Mouse (Mus musculus): ENCODE measurements around the gene Gm5737. TPM values are rescaled to one million over a fixed set of nuclear protein-coding genes. Genes with fewer than 3 reads are reported as not detected.

The Gm5737 gene
- polyA plus RNA-seq (2015; fragmentation: Nextera tagmentation; extraction: Ambion mirVana), result not detected in 2 replicates

DNA sequence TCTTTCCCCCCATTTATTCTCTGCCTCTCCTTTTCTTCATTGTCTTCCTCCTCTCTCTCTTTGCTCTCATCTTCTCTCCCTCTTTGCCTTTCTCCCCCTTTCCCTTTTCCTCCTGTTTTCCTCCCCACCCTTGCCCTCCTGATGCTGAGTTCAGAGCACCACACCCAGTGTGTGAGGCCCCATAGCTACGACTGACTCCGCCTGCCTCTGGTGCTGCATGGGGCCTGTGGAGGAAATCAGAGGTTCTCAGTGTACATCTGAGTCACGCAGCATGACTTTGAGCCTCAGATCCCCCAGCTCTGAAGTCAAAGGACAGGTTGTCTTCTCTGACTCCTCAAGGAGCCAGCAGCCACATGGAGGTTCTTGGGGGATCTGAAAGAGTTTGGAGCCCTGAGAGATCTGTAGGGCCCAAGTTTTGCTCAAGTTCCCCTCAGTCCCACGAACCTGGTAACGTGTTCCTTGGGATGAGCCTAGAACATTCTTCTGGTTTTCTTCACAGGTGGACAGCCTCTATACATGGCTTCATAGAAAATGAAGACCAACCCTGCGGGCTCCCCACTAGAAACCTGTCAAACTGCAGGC, at the start of gene Gm5737:
Gene Gm5737 (plus strand): TSS at position 532 of the 582 bp plus-strand sequence.
- Histone ChIP-seq H3K9me3 (ENCODE audit: low read length) (no peaks in the 10 kb centered on the region), H3K27ac (ENCODE audit: low read depth) (no peak within 1 kb of the TSS), H3K4me2 (ENCODE audit: low read depth, low read length) (no peak within 1 kb of the TSS), H3K4me1 (ENCODE audit: insufficient read depth) (0 out of 2 replicates have a peak, but pooled peaks cover 3% of the 10 kb centered on the region), H3K4me3 (ENCODE audit: low read depth, low read length) (no peak within 1 kb of the TSS), H3K36me3 (replicated peaks; ENCODE audit: insufficient read depth, low read length) (no peaks in the 10 kb centered on the region), H3K9ac (replicated peaks) (no peak within 1 kb of the TSS), H3K27me3 (ENCODE audit: insufficient read depth, low read length) (peaks cover 7% of the 10 kb centered on the region; the same call in 1 of the 2 replicates)
- TF ChIP-seq CTCF (IDR thresholded peaks at IDR 0.05; ENCODE audit: low read depth), result no peak
- TF ChIP-seq EP300 (IDR thresholded peaks at IDR 0.05; ENCODE audit: low read depth), result no peak
- WGBS (ENCODE audit: insufficient replicate concordance), result 65% methylated on average over 6 of the region's 6 CpGs
- DNase-seq, result no peak
- no peak for ATAC-seq

DNA sequence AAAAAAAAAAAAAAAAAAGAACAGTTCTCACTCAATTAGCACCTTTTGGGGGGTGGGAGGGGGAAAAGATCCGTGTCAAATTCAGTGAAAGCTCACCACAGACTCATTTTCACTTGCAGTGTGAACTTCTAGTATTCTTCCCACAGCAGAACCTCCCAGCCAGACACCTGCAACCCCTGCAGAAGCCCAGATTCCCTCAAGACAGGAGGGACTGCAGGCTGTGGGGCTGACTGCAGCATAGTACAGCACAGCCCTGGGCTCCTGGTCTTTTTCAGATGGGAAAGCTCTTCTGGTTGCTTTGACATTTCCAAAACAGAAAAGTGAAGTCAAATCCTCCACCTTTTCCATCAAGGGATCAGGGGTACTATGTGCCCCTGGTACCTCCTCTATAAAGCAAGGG, 44.8 kb upstream of the Gm5737 start:
- no peak overlapping the region for H3K4me3 ChIP-seq (ENCODE audit: low read depth, low read length)
- H3K27me3 ChIP-seq (ENCODE audit: insufficient read depth, low read length), result no peaks in the 10 kb centered on the region
- no peak for ATAC-seq

DNA sequence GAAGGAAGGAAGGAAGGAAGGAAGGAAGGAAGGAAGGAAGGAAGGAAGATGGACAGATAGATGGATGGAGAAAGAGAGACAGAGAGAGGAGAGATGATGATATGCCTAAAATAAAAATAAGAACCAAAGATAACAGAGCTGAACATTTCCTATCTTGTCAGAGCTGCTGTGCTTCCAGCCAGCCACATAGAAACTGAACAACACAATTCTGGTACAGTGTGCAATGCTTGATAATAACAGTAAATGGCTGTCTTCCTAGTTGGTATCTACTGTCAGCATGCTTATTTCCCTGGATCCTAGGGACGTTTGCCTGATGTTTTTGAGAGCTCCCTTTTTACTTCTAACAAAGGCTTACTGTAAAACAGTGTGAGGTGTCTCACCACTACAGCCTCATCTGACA, 40.8 kb upstream of the Gm5737 start:
- H3K4me3 ChIP-seq (ENCODE audit: low read depth, low read length), result no peak overlapping the region
- ATAC-seq (peak; percentile 40; the same call in 1 of the 2 replicates), DNase-seq (no peak)
- no peaks in the 10 kb centered on the region for H3K9me3 ChIP-seq (ENCODE audit: low read length)
- TF ChIP-seq EP300 (IDR thresholded peaks at IDR 0.05; ENCODE audit: low read depth) (peak; percentile 62; the same call in 1 of the 2 replicates), CTCF (IDR thresholded peaks at IDR 0.05; ENCODE audit: low read depth) (no peak)
- H3K27ac ChIP-seq (ENCODE audit: low read depth), result no peak overlapping the region
- no peak overlapping the region for H3K9ac ChIP-seq (replicated peaks)
- no peaks in the 10 kb centered on the region for H3K27me3 ChIP-seq (ENCODE audit: insufficient read depth, low read length)
- no peaks in the 10 kb centered on the region for H3K36me3 ChIP-seq (replicated peaks; ENCODE audit: insufficient read depth, low read length)
- WGBS (ENCODE audit: insufficient replicate concordance), result 43% methylated on average over 1 of the region's 1 CpGs
- H3K4me1 ChIP-seq (ENCODE audit: insufficient read depth), result no peaks in the 10 kb centered on the region
- no peak overlapping the region for H3K4me2 ChIP-seq (ENCODE audit: low read depth, low read length)

More for the DNA sequence above, 44.8 kb upstream of the Gm5737 start:
- Histone ChIP-seq H3K27ac (ENCODE audit: low read depth) (no peak overlapping the region), H3K4me2 (ENCODE audit: low read depth, low read length) (no peak overlapping the region), H3K36me3 (replicated peaks; ENCODE audit: insufficient read depth, low read length) (no peaks in the 10 kb centered on the region), H3K4me1 (ENCODE audit: insufficient read depth) (no peaks in the 10 kb centered on the region), H3K9ac (replicated peaks) (no peak overlapping the region), H3K9me3 (ENCODE audit: low read length) (no peaks in the 10 kb centered on the region)
- WGBS (ENCODE audit: insufficient replicate concordance), result 8% methylated on average over 1 of the region's 1 CpGs
- no peak for DNase-seq
- TF ChIP-seq EP300 (IDR thresholded peaks at IDR 0.05; ENCODE audit: low read depth), result no peak
- TF ChIP-seq CTCF (IDR thresholded peaks at IDR 0.05; ENCODE audit: low read depth), result no peak

DNA sequence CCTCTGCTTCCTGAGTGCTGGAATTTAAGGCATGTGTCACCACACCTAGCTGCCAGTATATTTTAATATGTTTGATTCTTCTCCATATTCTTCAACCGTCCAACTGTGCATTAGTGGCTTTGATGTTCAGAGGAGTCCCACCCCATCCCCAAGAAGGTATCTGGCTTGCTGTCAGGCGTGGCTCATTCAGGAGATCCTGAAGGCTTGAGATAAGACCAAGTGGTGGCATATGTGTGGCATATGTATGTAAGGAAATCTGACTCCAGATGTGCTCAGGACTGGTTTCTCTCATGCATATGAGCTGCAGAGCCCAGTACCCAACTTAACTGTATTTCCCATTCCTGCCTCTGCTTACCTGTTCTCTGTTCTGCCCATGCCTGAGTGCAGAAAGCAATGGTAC, 34.2 kb upstream of the Gm5737 start:
- Histone ChIP-seq H3K9ac (replicated peaks) (no peak overlapping the region), H3K9me3 (ENCODE audit: low read length) (no peaks in the 10 kb centered on the region), H3K36me3 (replicated peaks; ENCODE audit: insufficient read depth, low read length) (no peaks in the 10 kb centered on the region), H3K4me1 (ENCODE audit: insufficient read depth) (no peaks in the 10 kb centered on the region), H3K27ac (ENCODE audit: low read depth) (no peak overlapping the region), H3K4me3 (ENCODE audit: low read depth, low read length) (no peak overlapping the region), H3K4me2 (ENCODE audit: low read depth, low read length) (no peak overlapping the region), H3K27me3 (ENCODE audit: insufficient read depth, low read length) (no peaks in the 10 kb centered on the region)
- peak; percentile 30; the same call in 1 of the 2 replicates for TF ChIP-seq EP300 (IDR thresholded peaks at IDR 0.05; ENCODE audit: low read depth)
- TF ChIP-seq CTCF (IDR thresholded peaks at IDR 0.05; ENCODE audit: low read depth), result no peak
- peak; percentile 47; the same call in 1 of the 2 replicates for ATAC-seq
- no peak for DNase-seq
- 33% methylated on average over 2 of the region's 2 CpGs for WGBS (ENCODE audit: insufficient replicate concordance)

DNA sequence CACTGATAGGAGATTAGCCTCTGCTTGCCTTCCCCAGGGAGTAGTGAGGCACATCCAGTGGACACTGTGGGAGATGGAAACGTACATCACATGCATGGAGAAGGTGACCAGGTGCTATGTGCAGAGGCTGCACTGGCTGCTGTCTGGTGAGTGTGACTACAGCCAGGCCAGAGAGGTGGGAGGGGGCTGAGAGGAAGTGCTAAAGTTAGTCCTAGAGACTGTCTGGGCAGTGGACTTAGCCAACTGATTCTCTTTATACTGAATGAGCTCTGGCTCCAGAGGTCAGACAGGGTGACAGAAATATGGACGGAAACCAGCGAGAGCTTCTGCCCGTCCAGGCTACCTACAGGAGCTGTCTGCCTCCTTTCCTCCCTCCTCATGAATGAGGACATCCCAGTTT, 16.6 kb upstream of the Gm5737 start:
- Histone ChIP-seq H3K9me3 (ENCODE audit: low read length) (no peaks in the 10 kb centered on the region), H3K9ac (replicated peaks) (no peak overlapping the region), H3K4me1 (ENCODE audit: insufficient read depth) (no peaks in the 10 kb centered on the region), H3K4me3 (ENCODE audit: low read depth, low read length) (no peak overlapping the region), H3K36me3 (replicated peaks; ENCODE audit: insufficient read depth, low read length) (no peaks in the 10 kb centered on the region), H3K4me2 (ENCODE audit: low read depth, low read length) (no peak overlapping the region), H3K27me3 (ENCODE audit: insufficient read depth, low read length) (no peaks in the 10 kb centered on the region), H3K27ac (ENCODE audit: low read depth) (no peak overlapping the region)
- 59% methylated on average over 4 of the region's 4 CpGs for WGBS (ENCODE audit: insufficient replicate concordance)
- ATAC-seq (no peak), DNase-seq (no peak)
- TF ChIP-seq CTCF (IDR thresholded peaks at IDR 0.05; ENCODE audit: low read depth) (no peak), EP300 (IDR thresholded peaks at IDR 0.05; ENCODE audit: low read depth) (no peak)

DNA sequence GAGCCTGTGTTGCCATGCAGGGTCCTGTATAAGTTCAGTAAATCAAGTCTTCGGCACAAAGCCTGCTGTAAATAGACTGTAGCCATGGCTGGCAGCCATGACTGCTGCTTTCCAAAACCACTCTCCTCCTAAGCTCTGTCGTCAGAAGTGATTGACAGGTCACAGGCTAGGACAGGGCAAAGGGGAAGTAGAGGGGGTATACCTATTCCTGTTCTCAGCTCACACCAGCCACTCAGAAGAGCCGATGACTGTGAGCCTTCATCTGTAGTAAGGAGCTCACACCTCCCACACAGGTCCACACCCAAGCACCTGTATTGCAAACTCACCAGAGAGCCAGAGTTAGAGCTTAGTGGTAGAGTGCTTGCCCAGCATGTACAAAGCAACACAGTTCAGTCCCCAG, 15.8 kb upstream of the Gm5737 start:
- no peak for TF ChIP-seq EP300 (IDR thresholded peaks at IDR 0.05; ENCODE audit: low read depth)
- no peak for TF ChIP-seq CTCF (IDR thresholded peaks at IDR 0.05; ENCODE audit: low read depth)
- no peak overlapping the region for H3K27ac ChIP-seq (ENCODE audit: low read depth)
- H3K9ac ChIP-seq (replicated peaks), result no peak overlapping the region
- no peaks in the 10 kb centered on the region for H3K27me3 ChIP-seq (ENCODE audit: insufficient read depth, low read length)
- 50% methylated on average over 3 of the region's 3 CpGs for WGBS (ENCODE audit: insufficient replicate concordance)
- H3K4me1 ChIP-seq (ENCODE audit: insufficient read depth), result no peaks in the 10 kb centered on the region
- no peak overlapping the region for H3K4me3 ChIP-seq (ENCODE audit: low read depth, low read length)
- H3K9me3 ChIP-seq (ENCODE audit: low read length), result no peaks in the 10 kb centered on the region
- H3K4me2 ChIP-seq (ENCODE audit: low read depth, low read length), result no peak overlapping the region
- no peaks in the 10 kb centered on the region for H3K36me3 ChIP-seq (replicated peaks; ENCODE audit: insufficient read depth, low read length)
- ATAC-seq, result no peak
- no peak for DNase-seq

Data from liver, postnatal 0 days (tissue).